Mouse (Mus musculus) cerebellum, adult 11 months (tissue): ENCODE results near the gene Tmem254a.
"Not testable (repeated sequence)": the region's sequence is repeated elsewhere in the genome, so short reads cannot be mapped to it uniquely, and the experiment has no call there.

Source experiments
- DNase-seq: peaks from one replicate; pipeline ENCODE4 v3.0.0; 2022

Tmem254a gene

DNA sequence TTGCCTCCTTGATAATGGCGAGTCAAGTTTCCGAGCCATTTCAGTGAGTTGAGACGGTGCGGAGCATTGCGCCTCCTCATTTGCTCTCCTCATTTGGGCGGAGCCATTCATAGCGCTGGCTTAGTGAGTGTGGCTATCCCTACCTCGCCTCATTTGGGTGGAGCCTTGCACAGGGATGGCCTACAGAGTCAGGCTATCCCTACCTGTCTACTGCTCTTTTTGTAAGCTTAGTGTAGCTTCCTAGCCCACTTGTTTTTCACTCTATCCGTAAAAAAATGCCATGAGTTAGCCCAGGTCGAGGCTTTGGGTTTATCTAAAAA is at the start of gene Tmem254a:
Gene Tmem254a, minus strand, starts transcription at position 111 of the 320 bp plus-strand sequence.
- DNase-seq, result not testable (repeated sequence)

- not testable (repeated sequence) for DNase-seq
Measured at GRCm38 (mm10) chr14:25957861-25958260, 30.4 kb upstream of the Tmem254a start.

DNA sequence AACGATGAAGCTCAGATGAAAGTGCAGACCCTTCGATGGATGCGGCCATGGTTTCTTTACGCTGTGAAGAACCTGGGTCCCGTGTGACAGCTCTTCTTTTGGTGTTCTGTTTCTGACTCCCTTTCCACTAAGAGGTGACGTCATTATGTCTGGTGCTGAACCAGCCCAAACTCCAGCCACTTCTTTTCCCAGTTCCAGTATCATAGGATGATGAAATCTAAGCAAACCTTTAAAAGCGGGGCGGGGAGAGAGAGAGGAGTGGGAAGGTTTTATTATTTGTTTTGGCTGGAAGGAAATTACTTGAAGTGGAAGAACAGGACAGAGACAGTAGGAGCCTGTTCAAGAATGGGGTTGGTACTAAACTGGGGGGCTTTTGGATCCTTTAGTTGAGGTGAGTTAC is 10.5 kb upstream of the Tmem254a start, which contains the start of gene Cphx1:
Gene Cphx1, plus strand, starts transcription at position 301 of the 400 bp plus-strand sequence.
- DNase-seq, result not testable (repeated sequence)

DNA sequence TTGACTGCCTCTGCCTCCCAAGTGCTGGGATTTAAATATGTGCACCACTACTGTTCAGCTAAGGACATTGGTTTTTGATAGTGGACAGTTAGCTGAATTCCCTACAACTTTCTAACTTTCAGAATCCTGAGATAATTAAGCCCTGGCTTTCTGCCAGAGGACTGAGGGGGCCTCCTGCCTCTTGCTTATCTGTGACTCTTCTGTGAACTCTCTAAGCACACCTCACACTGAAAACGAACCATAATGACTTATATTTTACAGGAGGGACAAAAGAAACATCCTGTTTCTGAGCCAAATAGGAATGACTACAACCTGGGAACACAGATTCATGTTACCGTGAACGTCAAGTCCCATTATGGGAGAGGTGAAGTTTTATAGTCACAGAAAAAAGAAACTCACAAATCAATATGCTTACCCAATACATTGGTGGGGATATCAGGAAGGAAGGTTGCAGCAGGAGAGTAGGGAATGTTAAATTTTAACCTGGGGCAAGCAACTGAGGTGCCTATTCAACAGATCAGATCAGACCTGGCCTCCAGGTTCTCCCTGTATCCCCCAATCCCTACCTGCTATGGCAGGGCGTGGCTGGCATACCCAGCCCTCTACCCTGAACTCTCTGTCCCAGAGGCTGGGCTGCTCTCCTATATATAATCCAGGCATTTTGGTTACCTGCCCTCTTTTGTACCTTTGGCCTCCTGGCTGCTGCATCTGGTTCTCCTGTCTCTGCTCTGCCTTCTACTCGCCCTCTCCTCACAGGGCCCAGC is 9.6 kb upstream of the Tmem254a start:
- not testable (repeated sequence) for DNase-seq

DNA sequence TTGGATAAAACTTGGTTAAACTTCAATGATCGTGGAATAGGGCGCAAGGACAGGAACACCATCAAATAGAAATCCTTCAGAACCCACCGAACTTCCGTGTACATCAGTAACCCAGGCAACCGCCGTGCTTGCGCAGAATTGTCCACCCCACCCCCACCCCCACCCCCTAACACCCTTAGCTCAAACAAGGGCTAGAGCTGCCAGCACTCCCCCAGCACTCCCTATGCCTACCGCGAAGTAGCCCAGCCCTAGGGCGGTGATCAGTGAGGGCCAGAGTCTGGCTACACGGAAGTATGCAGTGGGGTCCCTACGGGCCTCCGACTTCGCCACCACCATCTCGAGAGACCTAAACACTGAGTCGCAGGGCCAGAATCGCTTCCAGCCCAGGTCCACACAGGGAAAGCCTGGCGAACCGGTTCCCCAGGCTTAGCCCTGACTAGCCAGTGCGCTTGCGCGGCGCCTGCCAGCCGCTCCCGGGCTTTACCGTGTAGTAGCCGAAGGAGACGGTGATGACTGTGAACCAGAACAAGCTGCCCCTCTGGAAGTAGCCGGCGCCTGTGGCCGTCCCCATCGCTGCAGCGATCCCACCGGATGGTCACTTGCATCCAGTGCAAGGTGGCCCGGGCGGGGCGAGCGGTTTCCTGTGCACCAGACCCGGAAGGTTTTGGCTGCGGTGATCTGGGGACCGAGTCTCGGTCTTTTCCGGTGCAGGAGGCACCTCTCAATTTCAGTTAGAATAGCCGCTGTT is 484 bp downstream of the Tmem254a start:
- not testable (repeated sequence) for DNase-seq

DNA sequence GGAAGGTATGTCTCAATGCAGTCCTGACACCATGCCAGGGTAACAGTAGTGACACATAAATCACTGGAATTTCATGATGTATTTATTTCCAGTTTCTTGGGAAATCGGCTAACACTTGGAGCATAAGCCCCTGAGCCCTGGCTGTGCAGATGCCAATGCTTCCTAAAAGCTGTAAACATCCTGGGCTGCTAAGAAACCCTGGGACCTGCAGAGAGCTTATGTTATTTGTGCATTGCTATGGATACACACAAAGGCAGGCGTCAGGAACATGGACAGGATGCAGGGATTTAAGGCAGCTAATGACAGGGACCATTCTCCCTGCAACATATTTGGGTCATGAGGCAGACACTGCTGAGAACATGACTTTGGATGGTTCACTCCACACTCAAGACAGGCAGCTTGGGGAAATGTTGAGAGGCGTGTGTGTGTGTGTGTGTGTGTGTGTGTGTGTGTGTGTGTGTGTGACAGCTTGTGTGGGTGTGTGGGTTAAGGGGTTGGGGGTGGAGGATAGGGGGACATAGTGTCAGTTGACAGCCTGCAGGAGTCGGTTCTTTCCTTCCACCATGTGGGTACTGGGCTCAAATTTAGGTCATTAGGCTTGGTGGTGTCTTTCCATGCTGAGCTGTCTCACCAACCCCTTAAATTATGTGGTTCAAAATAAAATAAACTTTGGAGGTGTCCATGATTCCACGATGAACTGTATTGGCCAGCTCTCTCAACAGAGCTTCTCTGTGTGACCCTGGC is 8.9 kb downstream of the Tmem254a start:
- DNase-seq, result not testable (repeated sequence)

DNA sequence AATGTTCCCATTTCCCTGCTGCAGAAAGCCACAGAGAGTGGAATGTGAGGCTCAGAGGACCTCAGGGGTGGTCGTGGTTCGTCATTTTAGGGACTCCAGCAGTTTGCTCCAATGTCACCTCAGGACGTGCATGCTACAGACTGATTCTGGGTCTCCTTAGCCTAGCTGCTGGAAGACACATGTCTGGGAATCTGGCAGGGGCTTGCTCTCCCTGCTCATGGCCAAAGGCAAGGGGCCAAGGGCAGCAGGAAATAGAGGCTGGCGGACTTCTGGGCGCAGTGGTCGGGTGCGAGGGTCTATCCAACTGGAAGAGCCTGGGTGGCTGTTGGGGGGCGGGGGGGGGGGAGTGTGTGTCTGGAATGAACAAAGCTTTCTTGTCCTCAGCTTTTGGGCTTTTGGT is 18.5 kb downstream of the Tmem254a start:
- DNase-seq, result not testable (repeated sequence)

DNA sequence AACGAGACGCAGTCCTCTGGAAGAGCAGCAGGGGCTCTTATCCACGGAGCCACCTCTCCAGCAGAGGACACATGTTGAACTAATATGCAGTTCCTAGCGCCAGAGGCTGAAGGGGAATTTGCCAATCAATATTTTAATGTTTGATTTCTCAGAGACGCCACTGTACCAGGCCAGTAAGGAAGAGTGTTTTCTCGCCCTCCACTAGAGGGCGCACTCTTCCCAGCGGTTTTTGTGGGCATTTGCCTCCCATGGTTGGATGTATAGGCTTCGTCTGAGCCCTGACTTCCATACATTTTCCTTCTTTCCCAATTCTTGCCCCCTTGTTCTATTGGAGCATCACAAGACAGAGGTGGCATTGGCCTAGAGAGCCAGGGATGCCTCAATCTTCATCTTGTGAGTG is 20.2 kb downstream of the Tmem254a start:
- not testable (repeated sequence) for DNase-seq

DNA sequence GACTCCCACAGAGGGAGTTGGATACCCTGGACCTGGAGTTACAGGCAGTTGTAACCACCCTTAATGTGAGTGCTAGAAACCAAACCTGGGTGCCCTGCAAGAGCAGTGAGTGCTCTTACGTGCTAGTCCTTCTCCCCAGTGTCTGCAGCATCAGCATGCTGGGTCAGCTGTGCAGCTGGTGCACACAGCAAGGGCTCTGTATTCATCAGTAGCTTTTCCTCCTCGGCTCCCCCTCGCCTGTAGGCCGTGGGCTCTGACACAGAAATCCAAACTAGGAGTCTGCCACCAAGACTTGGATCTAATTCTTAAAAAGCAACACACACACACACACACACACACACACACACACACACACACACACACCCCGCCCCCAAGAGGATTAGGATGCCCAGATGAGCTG is 22.2 kb downstream of the Tmem254a start:
- not testable (repeated sequence) for DNase-seq

DNA sequence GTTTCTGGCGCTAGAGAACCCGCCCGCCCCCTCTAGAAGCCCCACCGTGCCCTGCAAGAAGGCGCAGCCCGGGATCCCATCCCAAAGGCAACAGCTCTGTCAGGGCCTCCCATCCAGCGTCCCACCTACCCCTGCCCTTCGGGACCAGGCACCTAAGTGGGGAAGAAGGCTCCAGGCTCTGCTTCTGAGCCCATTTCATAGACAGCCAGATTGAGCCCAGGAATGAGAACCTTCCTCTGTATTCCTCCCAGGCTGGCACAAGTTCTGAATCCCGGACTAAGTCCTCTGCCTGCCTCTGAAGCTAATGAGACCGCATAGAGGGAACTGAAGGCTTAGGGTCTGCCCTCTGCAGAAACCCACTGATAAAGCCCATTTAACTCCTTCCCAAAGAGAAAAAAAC is 24.5 kb downstream of the Tmem254a start, which contains the start of gene Plac9a:
Gene Plac9a, minus strand, starts transcription at position 101 of the 400 bp plus-strand sequence.
- not testable (repeated sequence) for DNase-seq

DNA sequence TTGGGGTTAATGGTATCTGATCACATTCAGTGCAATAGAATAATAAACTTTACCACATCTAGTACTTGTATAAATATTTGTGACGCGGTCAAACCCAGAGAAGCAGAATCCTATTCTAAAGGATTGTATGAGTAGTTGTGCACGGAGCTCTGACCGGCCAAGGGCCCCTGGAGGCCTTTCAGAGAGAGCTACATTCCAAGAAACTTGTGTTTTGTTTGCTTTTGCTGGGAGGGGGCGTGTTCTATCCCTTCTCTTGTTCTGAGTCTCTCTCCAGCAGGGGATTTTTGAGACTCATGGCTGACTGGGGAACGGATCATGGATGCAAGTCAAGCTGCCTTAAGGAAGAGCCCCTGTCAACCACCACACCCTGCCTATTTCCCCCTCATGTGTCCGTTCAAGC is 31.8 kb downstream of the Tmem254a start:
- not testable (repeated sequence) for DNase-seq

GRCm38 (mm10) chr14:25894566-25894965 is 32.9 kb downstream of the Tmem254a start:
- DNase-seq, result not testable (repeated sequence)

- not testable (repeated sequence) for DNase-seq
Measured at GRCm38 (mm10) chr14:25885886-25886285, 41.6 kb downstream of the Tmem254a start.

DNA sequence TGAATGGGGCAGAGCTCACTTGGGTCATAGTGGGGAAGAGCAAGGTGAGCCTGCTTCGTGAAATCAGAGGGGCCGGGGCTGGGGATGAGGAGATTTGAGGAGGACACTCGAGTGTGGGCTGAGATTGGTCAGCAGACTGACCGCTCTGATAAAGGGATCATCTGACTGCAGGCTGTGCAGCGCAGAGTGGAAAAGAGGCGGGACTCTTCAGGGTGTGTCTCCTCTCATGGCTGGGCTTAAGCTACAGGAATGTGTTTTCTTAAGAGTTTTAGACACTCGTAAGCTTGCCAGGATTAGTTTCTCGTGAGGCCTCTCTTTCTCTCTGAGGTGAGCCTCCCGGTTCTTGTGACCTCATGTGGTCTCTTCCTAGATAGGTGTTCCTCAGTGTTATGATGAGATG is 45.7 kb downstream of the Tmem254a start:
- DNase-seq, result not testable (repeated sequence)

DNA sequence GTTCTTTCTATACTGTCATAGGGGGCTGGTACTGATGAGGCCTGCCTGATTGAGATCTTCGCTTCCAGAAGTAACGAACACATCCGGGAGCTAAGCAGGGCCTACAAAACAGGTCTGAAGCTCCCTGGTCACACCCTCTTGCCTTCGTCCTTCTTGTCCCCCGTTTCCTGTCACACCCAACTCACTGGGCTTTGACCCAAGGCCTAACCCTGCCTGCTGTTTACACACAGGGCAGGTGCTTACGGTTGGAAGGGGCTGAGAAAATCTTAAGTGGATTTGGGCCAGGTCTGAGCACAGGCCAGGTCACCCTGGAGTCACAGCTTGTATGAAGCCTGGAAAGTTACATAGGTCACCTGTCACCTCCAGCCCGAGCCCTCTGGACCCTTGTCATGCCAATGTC is 50.8 kb downstream of the Tmem254a start:
- DNase-seq, result not testable (repeated sequence)
